Mouse (Mus musculus) gastrocnemius, postnatal 14 days (tissue): ENCODE data around the gene Nat8l. TPM values are rescaled to one million over a fixed set of nuclear protein-coding genes. Genes with fewer than 3 reads are reported as not detected.
"Not testable (repeated sequence)": the region's sequence is repeated elsewhere in the genome, so short reads cannot be mapped to it uniquely, and the experiment has no call there.

ENCODE experiments used
- DNase-seq: peaks from one replicate; pipeline ENCODE4 v3.0.0; 2021; ENCODE audit warnings: mixed read lengths
- intact Hi-C: fragments of 180-260 bp; cut with DNase I; formaldehyde crosslinking; loops from one replicate; pipeline ENCODE4 v1.15.1; 2025; ENCODE audit warnings: low total_unique reads
- long read RNA-seq, 2 experiments: library from polyadenylated mRNA; stranded (forward); transcript quantifications; one replicate each; pipeline ENCODE4 v2.0.0; 2021
- total RNA-seq, 2 experiments: library from RNA; stranded (reverse); gene quantifications; 2 replicates each; pipeline ENCODE4 v1.2.3; 2021

The Nat8l gene
- under 1 TPM; 0.16 to 0.29 TPM for total RNA-seq
- long read RNA-seq, experiment 1: 0 reads
- long read RNA-seq, experiment 2: 0 reads

- DNase-seq: no peak
- intact Hi-C loops: no loop called here
Observed at GRCm38 (mm10) chr5:33995843-33996693, at the start of gene Nat8l. TSS of gene Nat8l (plus strand) at chr5:33995984.

- DNase-seq, intact Hi-C loops: not testable (repeated sequence)
Observed at GRCm38 (mm10) chr5:33947035-33947434, 48.7 kb upstream of the Nat8l start.

- intact Hi-C loops: no loop called here
- no peak for DNase-seq
Observed at GRCm38 (mm10) chr5:33948314-33948713, 47.5 kb upstream of the Nat8l start.

GRCm38 (mm10) chr5:33953471-33954185 lies 42.2 kb upstream of the Nat8l start:
- DNase-seq: no peak
- intact Hi-C loops: loop anchor here (10.0 kb wide), 2 partner anchors 99 to 269 kb away; no protein-coding TSS in a partner anchor

GRCm38 (mm10) chr5:33954354-33954753 lies 41.4 kb upstream of the Nat8l start:
- DNase-seq: peak; percentile 68
- intact Hi-C loops: loop anchor here (10.0 kb wide), 2 partner anchors 100 to 270 kb away; no protein-coding TSS in a partner anchor

- intact Hi-C loops: loop anchor here (10.0 kb wide), 2 partner anchors 101 to 271 kb away; no protein-coding TSS in a partner anchor
Observed at GRCm38 (mm10) chr5:33955868-33956267, 39.9 kb upstream of the Nat8l start.

GRCm38 (mm10) chr5:33959382-33959781 lies 36.4 kb upstream of the Nat8l start:
- intact Hi-C loops: loop anchor here (10.0 kb wide), 2 partner anchors 105 to 275 kb away; no protein-coding TSS in a partner anchor
- DNase-seq: no peak

More at GRCm38 (mm10) chr5:33955868-33956267, 39.9 kb upstream of the Nat8l start:
- DNase-seq: no peak

GRCm38 (mm10) chr5:33974736-33975135 lies 21.0 kb upstream of the Nat8l start:
- intact Hi-C loops: no loop called here
- no peak for DNase-seq

- DNase-seq: no peak
- intact Hi-C loops: no loop called here
Observed at GRCm38 (mm10) chr5:33976267-33976666, 19.5 kb upstream of the Nat8l start.

- DNase-seq: peak; percentile 2
- intact Hi-C loops: no loop called here
Observed at GRCm38 (mm10) chr5:33982731-33983259, 13.0 kb upstream of the Nat8l start.

GRCm38 (mm10) chr5:33983309-33984121 lies 12.3 kb upstream of the Nat8l start, which contains the start of gene Gm1673:
TSS of gene Gm1673 (plus strand) at chr5:33983433.
- intact Hi-C loops: no loop called here
- peak; percentile 80 for DNase-seq

- DNase-seq: peak; percentile 35
- intact Hi-C loops: no loop called here
Observed at GRCm38 (mm10) chr5:33994671-33995625, 836 bp upstream of the Nat8l start.

- no peak for DNase-seq
- intact Hi-C loops: no loop called here
Observed at GRCm38 (mm10) chr5:33996694-33997045, 886 bp downstream of the Nat8l start.

- intact Hi-C loops: no loop called here
- peak; percentile 45 for DNase-seq
Observed at GRCm38 (mm10) chr5:33997051-33997741, 1.4 kb downstream of the Nat8l start.

GRCm38 (mm10) chr5:33997829-33998504 lies 2.2 kb downstream of the Nat8l start:
- intact Hi-C loops: no loop called here
- DNase-seq: no peak

GRCm38 (mm10) chr5:33998505-33998877 lies 2.7 kb downstream of the Nat8l start:
- intact Hi-C loops: no loop called here
- DNase-seq: no peak

GRCm38 (mm10) chr5:33999466-34000090 lies 3.8 kb downstream of the Nat8l start:
- DNase-seq: no peak
- intact Hi-C loops: no loop called here
